Mouse (Mus musculus): ENCODE results near the gene Glt28d2. TPM values are rescaled to one million over a fixed set of nuclear protein-coding genes. Genes with fewer than 3 reads are reported as not detected.

The Glt28d2 gene
- total RNA-seq, 2 experiments from 2014 or later = 1.4 to 1.7 TPM

GRCm38 (mm10) chr3:85829047-85829446 lies 58.3 kb downstream of the Glt28d2 start:
- no peak for DNase-seq (ENCODE audit: low spot score in 2 of 2)

DNA sequence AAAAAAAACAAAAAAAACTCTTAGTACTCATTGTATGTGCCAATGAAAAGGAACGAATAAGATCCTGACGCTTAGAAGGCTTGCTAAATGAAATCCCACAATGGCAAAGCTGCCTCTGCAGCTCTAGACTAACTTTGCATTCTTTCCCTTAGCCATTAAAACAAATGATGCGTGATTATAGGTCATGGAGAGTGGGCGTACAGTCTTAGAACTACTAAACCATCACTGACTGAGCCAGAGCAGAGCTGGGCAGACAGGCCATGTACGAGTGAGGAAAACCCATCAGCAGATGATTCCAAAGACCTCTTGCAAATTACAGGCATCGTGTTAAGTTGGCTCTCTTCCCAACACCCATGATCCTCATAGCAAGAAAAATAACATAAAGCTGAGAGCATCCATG lies 59.5 kb downstream of the Glt28d2 start:
- no peak for DNase-seq (ENCODE audit: low spot score in 2 of 2)

DNA sequence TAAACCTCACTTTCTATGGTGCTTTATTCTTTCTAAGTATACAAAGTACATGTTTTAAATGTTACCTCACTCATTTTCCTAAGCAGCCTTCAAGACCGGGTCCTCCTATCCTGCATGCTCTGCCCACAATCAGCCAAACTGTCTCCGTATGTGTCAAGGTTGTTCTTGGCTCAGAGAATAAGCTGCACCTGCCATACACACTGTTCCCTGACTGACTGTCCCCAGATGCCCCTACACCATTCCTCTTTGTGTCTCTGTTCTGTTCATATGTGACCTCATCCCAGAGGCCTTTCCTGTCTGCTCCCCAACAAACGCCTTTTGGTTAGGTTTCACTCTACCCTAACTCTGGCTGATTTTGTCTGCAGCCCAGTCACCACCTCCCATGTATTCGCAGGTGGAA lies 60.0 kb downstream of the Glt28d2 start:
- DNase-seq (ENCODE audit: low spot score in 2 of 2) = no peak

DNA sequence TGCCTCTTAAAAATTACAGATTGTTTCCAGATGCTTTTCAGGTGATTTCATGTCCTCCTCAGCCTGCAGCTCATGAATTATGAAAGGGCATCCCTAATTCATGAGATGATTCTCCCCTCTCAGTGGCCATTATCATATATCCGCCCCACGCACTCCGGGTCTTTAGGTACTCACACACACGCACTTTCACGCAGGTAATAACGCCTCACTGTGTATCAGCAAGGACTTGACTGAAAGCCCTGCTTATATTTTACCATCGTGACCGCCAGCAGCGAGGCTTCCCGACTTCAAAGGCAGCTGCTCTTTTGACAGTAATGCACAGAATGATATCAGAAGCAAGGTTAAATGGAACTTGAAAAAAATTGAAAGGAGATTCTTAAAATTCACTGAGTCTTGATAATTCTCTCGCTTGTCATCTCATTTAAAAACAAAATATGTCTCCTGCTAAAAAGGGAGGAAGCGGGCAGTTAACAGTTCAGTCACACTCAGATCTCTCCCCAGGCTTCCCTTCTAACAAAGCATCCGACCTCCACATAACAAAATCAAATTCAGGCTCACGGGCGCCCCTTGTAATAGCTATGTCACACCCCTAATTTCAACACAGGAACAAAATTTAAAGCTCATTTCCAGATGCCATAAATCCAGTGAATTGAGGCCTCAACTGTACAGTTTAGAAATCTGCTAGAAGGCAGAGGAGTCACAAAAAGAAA lies 66.3 kb downstream of the Glt28d2 start:
- no peak for DNase-seq (ENCODE audit: low spot score in 2 of 2)

Other genes with a start within 250 kb of the Glt28d2 start
- gene Fam160a1, start 70.2 kb downstream of the Glt28d2 start, total RNA-seq (2021) = 1 to 10 TPM; 6.8 to 7.2 TPM
- 1 to 10 TPM; 5.7 to 7.9 TPM for gene Gm37240, start within 50 bp of the Glt28d2 start, total RNA-seq (2021)
- 10 to 100 TPM; 10.6 to 16.6 TPM for gene Sh3d19, start 83.6 kb upstream of the Glt28d2 start, total RNA-seq (2021)
- not detected for gene Prss48, start 115.0 kb upstream of the Glt28d2 start, total RNA-seq (2021)